Mouse (Mus musculus) kidney, postnatal 0 days (tissue): ENCODE data around the gene Gm47283. TPM values are rescaled to one million over a fixed set of nuclear protein-coding genes. Genes with fewer than 3 reads are reported as not detected.
"Not testable (repeated sequence)": the region's sequence is repeated elsewhere in the genome, so short reads cannot be mapped to it uniquely, and the experiment has no call there.

Experiments used
- ATAC-seq: fragments of 200-750 bp; cut with Nextera tagmentation; replicated peaks from 2 replicates; pipeline ENCODE4 v1.8.0; 2017; ENCODE audit warnings: low read depth, moderate number of reproducible peaks, moderate TSS enrichment, moderate library complexity; ENCODE audit not compliant: low FRiP score
- DNase-seq: peaks from one replicate; pipeline ENCODE4 v3.0.0-alpha.2; 2016; ENCODE audit warnings: low spot score
- H3K27ac ChIP-seq: fragments of 300-500 bp; sonication (generic); 2 replicates; pipeline ENCODE4 v1.5.1; 2014; ENCODE audit warnings: mild to moderate bottlenecking
- H3K27me3 ChIP-seq: fragments of 300-500 bp; sonication (generic); 2 replicates; pipeline ENCODE4 v1.6.1; 2014; ENCODE audit warnings: low read length, mixed read lengths; ENCODE audit not compliant: insufficient read depth
- H3K36me3 ChIP-seq: fragments of 300-500 bp; sonication (generic); 2 replicates; pipeline ENCODE4 v1.6.1; 2014; ENCODE audit warnings: low read length, mixed read lengths; ENCODE audit not compliant: insufficient read depth
- H3K4me1 ChIP-seq: fragments of 300-500 bp; sonication (generic); replicated peaks from 2 replicates; pipeline ENCODE4 v1.6.1; 2014; ENCODE audit warnings: antibody characterized with exemption, low read length, mixed read lengths; ENCODE audit not compliant: insufficient read depth
- H3K4me2 ChIP-seq: fragments of 300-500 bp; sonication (generic); 2 replicates; pipeline ENCODE4 v1.6.1; 2014; ENCODE audit warnings: mild to moderate bottlenecking, low read length, moderate library complexity, mixed read lengths
- H3K4me3 ChIP-seq: fragments of 300-500 bp; sonication (generic); replicated peaks from 2 replicates; pipeline ENCODE4 v1.5.1; 2014; ENCODE audit warnings: low read depth, low read length
- H3K9ac ChIP-seq: fragments of 300-500 bp; sonication (generic); 2 replicates; pipeline ENCODE4 v1.6.1; 2014; ENCODE audit warnings: low read depth, low read length
- H3K9me3 ChIP-seq: fragments of 300-500 bp; sonication (generic); replicated peaks from 2 replicates; pipeline ENCODE4 v1.6.1; 2016; ENCODE audit warnings: low read length, inconsistent platforms, mixed read lengths
- WGBS: fragments of 180-500 bp; shearing (Covaris S2); extraction: QIAGEN DNeasy Blood & Tissue Kit; methylation state at CpG from one replicate; pipeline ENCODE4 v1.1.7; 2014; 5-methylcytosine and 5-hydroxymethylcytosine counted together
- polyA plus RNA-seq: library from polyadenylated mRNA; unstranded; fragments of >200 nt; fragmentation: Nextera tagmentation; extraction: Ambion mirVana; gene quantifications from 2 replicates; pipeline ENCODE4 v1.2.1, GENCODE M21; 2015

The Gm47283 gene
- polyA plus RNA-seq, 1 experiment from 2014 or later = not detected

DNA sequence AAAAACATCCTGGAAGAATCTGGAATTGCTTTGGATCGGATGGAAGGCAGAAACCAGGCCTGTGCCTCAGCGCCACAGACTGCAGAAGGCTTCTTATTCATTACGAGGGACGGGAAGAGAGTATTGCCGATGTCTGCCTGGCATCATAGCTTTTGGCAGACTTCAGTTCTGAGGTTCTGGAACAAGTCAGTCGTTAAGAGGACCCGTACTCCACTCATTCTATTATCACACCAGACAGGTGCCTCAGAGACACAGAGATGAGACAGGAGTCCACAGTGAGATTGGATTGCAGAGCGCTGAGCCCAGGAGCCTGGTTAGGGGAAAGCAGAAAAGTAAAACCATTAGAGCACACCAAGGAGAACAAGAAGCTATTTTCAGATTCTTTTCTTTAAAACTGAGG is 29.8 kb upstream of the Gm47283 start, which contains the start of gene Gm21860:
Gm21860 (minus strand) TSS at position 101 of the 400 bp plus-strand sequence.
- not testable (repeated sequence) for H3K4me1 ChIP-seq, DNase-seq, H3K9me3 ChIP-seq, H3K4me3 ChIP-seq, H3K4me2 ChIP-seq, H3K9ac ChIP-seq, H3K27me3 ChIP-seq, ATAC-seq, H3K27ac ChIP-seq, H3K36me3 ChIP-seq
- no CpG with 5 or more reads among the region's 8 CpGs for WGBS

DNA sequence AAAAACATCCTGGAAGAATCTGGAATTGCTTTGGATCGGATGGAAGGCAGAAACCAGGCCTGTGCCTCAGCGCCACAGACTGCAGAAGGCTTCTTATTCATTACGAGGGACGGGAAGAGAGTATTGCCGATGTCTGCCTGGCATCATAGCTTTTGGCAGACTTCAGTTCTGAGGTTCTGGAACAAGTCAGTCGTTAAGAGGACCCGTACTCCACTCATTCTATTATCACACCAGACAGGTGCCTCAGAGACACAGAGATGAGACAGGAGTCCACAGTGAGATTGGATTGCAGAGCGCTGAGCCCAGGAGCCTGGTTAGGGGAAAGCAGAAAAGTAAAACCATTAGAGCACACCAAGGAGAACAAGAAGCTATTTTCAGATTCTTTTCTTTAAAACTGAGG is 54.5 kb downstream of the Gm47283 start, which contains the start of gene Gm21748:
Gm21748 (minus strand) TSS at position 101 of the 400 bp plus-strand sequence.
- H3K36me3 ChIP-seq, H3K4me3 ChIP-seq, H3K4me2 ChIP-seq, ATAC-seq, H3K4me1 ChIP-seq, H3K27ac ChIP-seq, H3K9ac ChIP-seq, DNase-seq, H3K27me3 ChIP-seq, H3K9me3 ChIP-seq: not testable (repeated sequence)
- WGBS = no CpG with 5 or more reads among the region's 8 CpGs

Other genes starting within 250 kb of the Gm47283 start
- not detected in 2 replicates for gene Gm21860, start 29.9 kb upstream of the Gm47283 start, polyA plus RNA-seq
- not detected in 2 replicates for gene Gm21748, start 54.4 kb downstream of the Gm47283 start, polyA plus RNA-seq